Mouse (Mus musculus): Measurements from ENCODE around the gene Slc25a17. TPM values are rescaled to one million over a fixed set of nuclear protein-coding genes. Genes with fewer than 3 reads are reported as not detected.

The Slc25a17 gene
- polyA plus RNA-seq, 1 experiment, result 13.7 TPM

DNA sequence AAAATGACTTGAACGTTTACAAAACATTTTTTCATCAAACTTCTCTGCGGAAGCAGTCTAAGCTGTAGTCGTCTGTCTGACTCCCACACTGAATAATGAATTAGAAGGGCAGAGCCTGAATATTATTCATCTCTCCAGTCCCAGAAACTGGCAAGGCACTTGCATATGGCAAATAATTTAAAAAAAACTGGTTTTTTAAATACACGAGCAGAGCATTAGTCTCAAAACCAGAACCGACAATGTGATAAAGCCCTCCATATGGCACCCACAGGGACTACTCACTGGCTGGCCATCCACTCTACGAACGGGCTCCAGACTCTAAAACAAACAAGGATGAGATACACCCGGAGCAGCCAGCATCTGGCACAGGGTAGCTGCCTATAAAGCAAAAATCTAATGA, 55.6 kb downstream of the Slc25a17 start:
- Histone ChIP-seq H3K4me1 (ENCODE audit: control insufficient read depth, insufficient read depth, low read length) (peaks cover 2% of the 10 kb centered on the region; the same call in 1 of the 2 replicates), H3K4me3 (replicated peaks; ENCODE audit: control insufficient read depth, low read depth, low read length) (no peak overlapping the region), H3K27ac (ENCODE audit: control insufficient read depth, insufficient read depth, low read depth, low read length, poor library complexity) (no peak overlapping the region)
- 79% methylated on average over 8 of the region's 8 CpGs for WGBS
- TF ChIP-seq CTCF (IDR thresholded peaks at IDR 0.05; ENCODE audit: control insufficient read depth, insufficient read depth, low read length) (no peak), POLR2A (IDR thresholded peaks at IDR 0.05; ENCODE audit: borderline replicate concordance, control insufficient read depth, low read depth, low read length) (no peak)

- 82% methylated on average over 7 of the region's 7 CpGs for WGBS
- H3K4me1 ChIP-seq (ENCODE audit: control insufficient read depth, insufficient read depth, low read length), result peaks cover 2% of the 10 kb centered on the region; the same call in 1 of the 2 replicates
- H3K4me3 ChIP-seq (replicated peaks; ENCODE audit: control insufficient read depth, low read depth, low read length), result no peak overlapping the region
- TF ChIP-seq CTCF (IDR thresholded peaks at IDR 0.05; ENCODE audit: control insufficient read depth, insufficient read depth, low read length) (no peak), POLR2A (IDR thresholded peaks at IDR 0.05; ENCODE audit: borderline replicate concordance, control insufficient read depth, low read depth, low read length) (no peak)
- no peak overlapping the region for H3K27ac ChIP-seq (ENCODE audit: control insufficient read depth, insufficient read depth, low read depth, low read length, poor library complexity)
These were observed 56.6 kb downstream of the Slc25a17 start for GRCm38 (mm10) chr15:81304006-81304405.

DNA sequence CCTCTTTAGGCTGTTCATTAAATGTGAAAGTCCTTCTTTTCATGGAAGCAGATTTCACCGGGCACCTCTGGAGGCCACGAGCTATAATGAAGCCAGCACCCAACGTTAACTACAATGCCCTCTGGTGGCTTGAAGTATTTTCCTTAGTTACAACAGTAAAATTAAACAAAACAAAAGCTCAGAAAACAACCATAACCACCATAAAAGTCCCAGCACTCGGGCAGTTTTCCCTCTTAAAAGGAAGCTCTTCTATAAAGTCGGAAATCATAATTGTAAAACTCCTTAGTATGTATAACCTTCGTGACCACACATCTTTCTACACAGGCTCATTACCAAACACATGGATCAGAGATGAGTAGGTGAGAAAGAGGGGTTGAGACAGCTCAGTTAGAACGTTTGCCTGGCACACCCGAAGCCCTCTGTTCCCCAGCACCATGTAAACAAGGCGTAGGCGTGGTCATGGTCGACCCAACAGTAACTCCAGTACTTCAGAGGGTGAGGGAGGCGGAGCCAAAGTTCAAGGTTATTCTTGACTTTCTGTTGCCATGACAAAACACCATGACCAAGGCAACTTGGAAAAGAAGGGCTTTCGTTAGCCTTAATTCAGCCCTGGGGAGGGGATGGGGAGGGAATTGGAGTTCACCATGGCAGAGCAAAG, 58.3 kb downstream of the Slc25a17 start:
- TF ChIP-seq CTCF (IDR thresholded peaks at IDR 0.05; ENCODE audit: control insufficient read depth, insufficient read depth, low read length), result no peak
- TF ChIP-seq POLR2A (IDR thresholded peaks at IDR 0.05; ENCODE audit: borderline replicate concordance, control insufficient read depth, low read depth, low read length), result no peak
- no peak overlapping the region for H3K4me3 ChIP-seq (replicated peaks; ENCODE audit: control insufficient read depth, low read depth, low read length)
- peaks cover 2% of the 10 kb centered on the region; the same call in 1 of the 2 replicates for H3K4me1 ChIP-seq (ENCODE audit: control insufficient read depth, insufficient read depth, low read length)
- WGBS, result 43% methylated on average over 13 of the region's 13 CpGs
- H3K27ac ChIP-seq (ENCODE audit: control insufficient read depth, insufficient read depth, low read depth, low read length, poor library complexity), result no peak overlapping the region

- peaks cover 2% of the 10 kb centered on the region; the same call in 1 of the 2 replicates for H3K4me1 ChIP-seq (ENCODE audit: control insufficient read depth, insufficient read depth, low read length)
- H3K27ac ChIP-seq (ENCODE audit: control insufficient read depth, insufficient read depth, low read depth, low read length, poor library complexity), result no peak overlapping the region
- TF ChIP-seq CTCF (IDR thresholded peaks at IDR 0.05; ENCODE audit: control insufficient read depth, insufficient read depth, low read length) (no peak; the same call in 1 of the 2 replicates), POLR2A (IDR thresholded peaks at IDR 0.05; ENCODE audit: borderline replicate concordance, control insufficient read depth, low read depth, low read length) (no peak)
- WGBS, result 6% methylated on average over 16 of the region's 16 CpGs
- H3K4me3 ChIP-seq (replicated peaks; ENCODE audit: control insufficient read depth, low read depth, low read length), result no peak overlapping the region
These were observed 59.2 kb downstream of the Slc25a17 start for GRCm38 (mm10) chr15:81301193-81302070.

DNA sequence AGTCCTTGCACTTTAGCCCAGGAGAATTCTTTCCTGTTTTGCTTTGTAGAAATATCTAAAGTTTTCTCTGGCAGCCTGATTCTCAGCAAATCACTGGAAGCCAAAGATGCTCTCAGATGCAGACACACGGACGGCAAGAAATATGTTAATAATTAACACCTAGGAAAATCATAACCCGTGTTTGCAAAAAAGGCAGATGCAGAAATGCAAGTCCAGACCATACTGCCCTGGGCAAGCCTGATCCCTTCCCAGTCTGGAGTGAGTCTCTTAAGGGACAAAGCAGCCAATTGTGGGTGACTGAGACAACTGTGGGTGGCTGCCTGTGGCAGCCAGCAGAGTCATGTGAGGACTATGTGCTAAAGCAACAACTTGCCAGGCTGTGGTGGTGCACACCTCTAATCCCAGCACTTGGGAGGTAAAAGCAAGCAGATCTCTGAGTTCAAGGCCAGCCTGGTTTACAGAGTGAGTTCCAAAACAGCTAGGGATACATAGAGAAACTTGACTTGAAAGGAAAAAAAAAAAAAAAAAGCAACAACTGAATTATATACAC, 60.0 kb downstream of the Slc25a17 start:
- Histone ChIP-seq H3K27ac (ENCODE audit: control insufficient read depth, insufficient read depth, low read depth, low read length, poor library complexity) (no peak overlapping the region), H3K4me3 (replicated peaks; ENCODE audit: control insufficient read depth, low read depth, low read length) (no peak overlapping the region), H3K4me1 (ENCODE audit: control insufficient read depth, insufficient read depth, low read length) (peaks cover 2% of the 10 kb centered on the region; the same call in 1 of the 2 replicates)
- WGBS, result 84% methylated on average over 3 of the region's 3 CpGs
- TF ChIP-seq POLR2A (IDR thresholded peaks at IDR 0.05; ENCODE audit: borderline replicate concordance, control insufficient read depth, low read depth, low read length), result no peak
- TF ChIP-seq CTCF (IDR thresholded peaks at IDR 0.05; ENCODE audit: control insufficient read depth, insufficient read depth, low read length), result no peak

DNA sequence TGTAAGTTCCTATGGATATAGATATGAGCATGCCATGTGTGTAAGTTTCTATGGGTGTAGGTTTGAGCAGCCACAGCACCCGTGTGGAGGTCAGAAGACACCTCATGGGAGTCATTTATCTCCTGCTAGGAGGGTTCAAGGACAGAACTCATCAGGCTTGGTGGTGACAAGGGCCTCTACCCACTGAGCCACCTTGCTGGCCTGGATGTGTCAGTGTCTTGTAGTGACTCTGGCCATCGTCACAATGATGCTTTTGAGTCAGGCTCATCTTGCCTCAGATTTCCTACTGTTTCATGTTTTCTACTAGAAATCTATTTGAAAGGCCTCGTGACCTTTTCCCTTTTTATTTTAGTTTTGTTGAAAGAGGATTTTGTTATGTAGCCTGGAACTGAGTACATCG, 61.1 kb downstream of the Slc25a17 start:
- H3K4me1 ChIP-seq (ENCODE audit: control insufficient read depth, insufficient read depth, low read length), result peaks cover 2% of the 10 kb centered on the region; the same call in 1 of the 2 replicates
- 71% methylated on average over 4 of the region's 4 CpGs for WGBS
- no peak overlapping the region for H3K4me3 ChIP-seq (replicated peaks; ENCODE audit: control insufficient read depth, low read depth, low read length)
- no peak for TF ChIP-seq CTCF (IDR thresholded peaks at IDR 0.05; ENCODE audit: control insufficient read depth, insufficient read depth, low read length)
- no peak for TF ChIP-seq POLR2A (IDR thresholded peaks at IDR 0.05; ENCODE audit: borderline replicate concordance, control insufficient read depth, low read depth, low read length)
- no peak overlapping the region for H3K27ac ChIP-seq (ENCODE audit: control insufficient read depth, insufficient read depth, low read depth, low read length, poor library complexity)

DNA sequence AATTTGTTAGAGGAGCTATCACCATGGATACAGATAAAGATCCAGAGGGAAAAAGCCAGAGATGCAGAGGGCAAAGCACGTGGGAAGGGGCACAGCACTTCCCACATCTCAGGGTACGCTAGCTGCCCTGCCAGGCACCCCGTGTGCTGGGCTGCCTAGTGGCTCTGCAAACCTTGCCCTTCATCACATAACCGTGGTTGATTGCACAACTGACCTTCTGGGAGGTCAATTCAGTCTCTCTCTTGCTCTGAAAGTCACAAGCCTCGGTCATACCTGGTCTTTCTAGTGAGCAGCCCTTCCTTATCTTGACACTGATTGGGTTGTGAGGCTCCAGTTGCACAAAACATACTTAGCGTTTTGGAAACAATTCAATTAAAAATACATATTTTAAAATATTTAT, 62.4 kb downstream of the Slc25a17 start:
- TF ChIP-seq POLR2A (IDR thresholded peaks at IDR 0.05; ENCODE audit: borderline replicate concordance, control insufficient read depth, low read depth, low read length), result no peak
- TF ChIP-seq CTCF (IDR thresholded peaks at IDR 0.05; ENCODE audit: control insufficient read depth, insufficient read depth, low read length), result no peak
- WGBS, result 45% methylated on average over 6 of the region's 6 CpGs
- H3K4me1 ChIP-seq (ENCODE audit: control insufficient read depth, insufficient read depth, low read length), result peaks cover 2% of the 10 kb centered on the region; the same call in 1 of the 2 replicates
- no peak overlapping the region for H3K27ac ChIP-seq (ENCODE audit: control insufficient read depth, insufficient read depth, low read depth, low read length, poor library complexity)
- no peak overlapping the region for H3K4me3 ChIP-seq (replicated peaks; ENCODE audit: control insufficient read depth, low read depth, low read length)

DNA sequence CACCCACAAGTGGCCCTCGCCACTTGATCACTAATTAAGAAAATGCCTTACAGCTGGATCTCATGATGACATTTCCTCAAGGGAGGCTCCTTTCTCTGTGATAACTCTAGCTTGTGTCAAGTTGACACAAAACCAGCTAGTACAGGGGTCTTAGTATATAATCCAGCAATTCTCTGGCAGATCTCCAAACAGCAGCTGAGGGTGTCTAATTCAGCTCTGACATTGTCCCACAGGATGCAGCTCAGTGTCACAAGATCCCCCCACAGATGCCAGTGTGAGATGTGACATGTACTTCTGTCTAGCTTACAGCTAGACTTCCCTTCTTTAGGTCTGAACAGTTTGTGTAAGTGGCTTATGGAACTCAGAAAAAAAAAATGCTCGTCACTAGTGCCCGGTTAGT, 63.1 kb downstream of the Slc25a17 start:
- Histone ChIP-seq H3K4me1 (ENCODE audit: control insufficient read depth, insufficient read depth, low read length) (peaks cover 2% of the 10 kb centered on the region; the same call in 1 of the 2 replicates), H3K4me3 (replicated peaks; ENCODE audit: control insufficient read depth, low read depth, low read length) (no peak overlapping the region), H3K27ac (ENCODE audit: control insufficient read depth, insufficient read depth, low read depth, low read length, poor library complexity) (no peak overlapping the region)
- WGBS, result 71% methylated on average over 3 of the region's 3 CpGs
- no peak for TF ChIP-seq POLR2A (IDR thresholded peaks at IDR 0.05; ENCODE audit: borderline replicate concordance, control insufficient read depth, low read depth, low read length)
- no peak for TF ChIP-seq CTCF (IDR thresholded peaks at IDR 0.05; ENCODE audit: control insufficient read depth, insufficient read depth, low read length)
